ENCODE assay signal across 8 mouse cellular contexts in the genomic region with DNA sequence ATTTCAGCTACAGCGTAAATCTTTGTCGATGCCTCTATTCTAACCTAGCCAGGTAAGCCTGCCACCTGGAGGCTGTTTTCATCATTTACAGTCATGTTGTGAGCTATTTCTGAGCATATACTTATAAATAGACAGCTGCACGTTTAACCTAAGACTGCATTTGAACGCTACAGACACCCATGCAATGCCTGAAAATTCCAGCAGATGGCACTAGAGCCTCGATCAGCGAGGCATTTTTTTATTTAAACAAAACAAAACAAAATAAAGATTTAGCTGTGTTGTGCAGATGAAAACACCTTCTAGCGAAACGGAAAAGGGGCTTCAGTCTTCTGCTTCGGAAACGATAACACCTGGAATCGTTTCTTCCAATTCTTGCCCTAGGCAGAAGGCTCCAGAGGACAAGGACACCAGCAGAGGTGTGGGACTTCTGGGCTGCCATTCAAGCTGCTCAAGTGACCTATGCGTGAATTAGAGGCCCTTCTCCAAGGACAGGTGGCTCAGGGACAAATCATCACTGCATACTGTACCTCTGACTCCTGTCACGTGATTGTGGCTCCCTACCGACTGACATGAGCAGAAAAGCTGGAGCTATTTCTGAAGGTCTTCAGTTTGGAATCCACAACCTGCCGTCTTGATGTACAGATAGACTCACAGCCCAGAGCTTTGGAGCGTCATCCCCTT. TPM values are rescaled to one million over a fixed set of nuclear protein-coding genes. Genes with fewer than 3 reads are reported as not detected.
DNase-seq lines count a peak whose midpoint lies in the region; TF ChIP-seq lines count a peak whose summit lies in the region.

No protein-coding gene starts in this region.

- H3K4me1 ChIP-seq in megakaryocyte, embryonic 14.5 days = peaks cover 8% of the 10 kb centered on the region

- peak overlapping the region; percentile 33 for H3K4me3 ChIP-seq in left cerebral cortex, adult 2 months
- H3K4me3 ChIP-seq in megakaryocyte, embryonic 14.5 days (replicated peaks) = peak overlapping the region; percentile 3

- no peak overlapping the region for H3K27ac ChIP-seq in left cerebral cortex, adult 2 months

- intact Hi-C loops in left cerebral cortex, adult 2 months (cut with DNase I) = loop anchor here (2.0 to 5.0 kb wide), 4 partner anchors 128 to 406 kb away; no protein-coding TSS in a partner anchor

- peaks cover 39% of the 10 kb centered on the region for H3K27me3 ChIP-seq in megakaryocyte, embryonic 14.5 days (replicated peaks)

- peak; percentile 54 to 86 for DNase-seq in adrenal gland, adult (ENCODE audit: inconsistent age in 2 of 2, low spot score in 1 of 2)
- no peak for DNase-seq in adrenal gland, adult 8-10 months
- DNase-seq in cerebellum, postnatal 14 days = peak; percentile 82 to 91
- peak; percentile 47 to 64 for DNase-seq in frontal cortex, postnatal 25 days (ENCODE audit: low spot score in 2 of 2)
- DNase-seq in hindlimb bud, embryonic 11.5 days (ENCODE audit: extremely low spot score, low read depth, low spot score) = peak; percentile 67
- peak; percentile 56 to 72 for DNase-seq in left cerebral cortex, adult 2 months (ENCODE audit: extremely low spot score in 1 of 2, low spot score in 2 of 2)
- peak; percentile 81 to 82 for DNase-seq in right cerebral cortex, adult 2 months (ENCODE audit: low spot score in 2 of 2)

- peak; percentile 92 for TF ChIP-seq CTCF in left cerebral cortex, adult 2 months (IDR thresholded peaks at IDR 0.05)

- H3K9me3 ChIP-seq in megakaryocyte, embryonic 14.5 days = peaks cover 5% of the 10 kb centered on the region

- H3K36me3 ChIP-seq in megakaryocyte, embryonic 14.5 days (replicated peaks; ENCODE audit: low read length) = no peaks in the 10 kb centered on the region

RNA-seq across cellular contexts. Expression of a gene that starts 17.0 kb away (rescaled TPM):
- not detected for total RNA-seq in adrenal gland, adult 8-10 months (2022)
- total RNA-seq in left cerebral cortex, adult 2 months (2021) = not detected
- not detected in 2 replicates for polyA plus RNA-seq in megakaryocyte, embryonic 14.5 days (2012; ENCODE audit: insufficient read depth, low replicate concordance)

RNA-seq across cellular contexts. Expression of a gene that starts 20.0 kb away (rescaled TPM):
- under 1 TPM in 2 of 4 experiments, not detected in 2; 0.56 to 0.62 TPM for total RNA-seq in adrenal gland, adult 8-10 months (2022)
- total RNA-seq in left cerebral cortex, adult 2 months (2021) = not detected
- polyA plus RNA-seq in megakaryocyte, embryonic 14.5 days (2012; ENCODE audit: insufficient read depth, low replicate concordance) = not detected in 2 replicates

RNA-seq across cellular contexts. Expression of a gene that starts 55.2 kb away (rescaled TPM):
- total RNA-seq in adrenal gland, adult 8-10 months (2022) = not detected
- total RNA-seq in left cerebral cortex, adult 2 months (2021) = not detected
- not detected in 2 replicates for polyA plus RNA-seq in megakaryocyte, embryonic 14.5 days (2012; ENCODE audit: insufficient read depth, low replicate concordance)
